Mouse (Mus musculus): ENCODE results near the gene Ccdc187.

GRCm38 (mm10) chr2:26234771-26235170, 59.6 kb downstream of the Ccdc187 start:
- no peak for TF ChIP-seq MAX (IDR thresholded peaks at IDR 0.05; ENCODE audit: low read depth)
- no peak for TF ChIP-seq POLR2A (IDR thresholded peaks at IDR 0.05; ENCODE audit: insufficient read length, low read depth)
- no peak for TF ChIP-seq TCF3 (IDR thresholded peaks at IDR 0.05; ENCODE audit: insufficient read length, low read depth)
- TF ChIP-seq E2F4 (IDR thresholded peaks at IDR 0.05; ENCODE audit: insufficient read depth): no peak
- no peak for TF ChIP-seq REST (IDR thresholded peaks at IDR 0.05; ENCODE audit: insufficient read depth, insufficient read length)
- TF ChIP-seq MYOG (IDR thresholded peaks at IDR 0.05; ENCODE audit: control insufficient read depth in 1 of 3, insufficient read depth in 1 of 3, insufficient read length in 2 of 3, low read depth in 2 of 3): no peak
- TF ChIP-seq MYOD1 (IDR thresholded peaks at IDR 0.05; ENCODE audit: control insufficient read depth in 1 of 3, insufficient read length in 2 of 3, low read depth in 2 of 3): no peak
- TF ChIP-seq POLR2AphosphoS2 (IDR thresholded peaks at IDR 0.05; ENCODE audit: insufficient read length, low read depth): no peak
